Mouse (Mus musculus): ENCODE measurements around the gene Dmac1.

GRCm38 (mm10) chr4:75291142-75291541, 13.0 kb upstream of the Dmac1 start:
- no peak for TF ChIP-seq TAL1 (IDR thresholded peaks at IDR 0.05; ENCODE audit: low read length)
- no peak for TF ChIP-seq GATA1 (IDR thresholded peaks at IDR 0.05; ENCODE audit: low read length)
